Mouse (Mus musculus) thymus, postnatal 4 days (tissue): ENCODE measurements around the gene Plcb4.

Experiments
- DNase-seq: peaks from one replicate; pipeline ENCODE4 v3.0.0; 2021

Plcb4 gene

GRCm38 (mm10) chr2:136051688-136052289 lies 393.0 kb downstream of the Plcb4 start, which contains the start of gene Lamp5:
Gene Lamp5, plus strand, starts transcription at chr2:136052239.
- no peak for DNase-seq

GRCm38 (mm10) chr2:136057861-136058331 lies 399.1 kb downstream of the Plcb4 start:
- no peak for DNase-seq

- DNase-seq = no peak
These were observed 399.6 kb downstream of the Plcb4 start for GRCm38 (mm10) chr2:136058398-136058797.

- DNase-seq = no peak
These were observed 400.3 kb downstream of the Plcb4 start for GRCm38 (mm10) chr2:136059029-136059669.
